Mouse (Mus musculus) forebrain, embryonic 14.5 days (tissue): ENCODE data around the gene Cfl2. TPM values are rescaled to one million over a fixed set of nuclear protein-coding genes. Genes with fewer than 3 reads are reported as not detected.
"Not testable (repeated sequence)": the region's sequence is repeated elsewhere in the genome, so short reads cannot be mapped to it uniquely, and the experiment has no call there.

Experiments used
- ATAC-seq: fragments of 200-750 bp; cut with Nextera tagmentation; 2 replicates; pipeline ENCODE4 v1.8.0; 2017; ENCODE audit warnings: mild to moderate bottlenecking, moderate library complexity
- DNase-seq: peaks from one replicate; pipeline ENCODE4 v3.0.0-alpha.2; 2015; ENCODE audit warnings: low spot score
- H3K27ac ChIP-seq: fragments of 300-500 bp; sonication (generic); 2 replicates; pipeline ENCODE4 v1.5.1; 2014; ENCODE audit warnings: low read depth, mild to moderate bottlenecking, control low read depth, low read length, moderate library complexity
- H3K27me3 ChIP-seq: fragments of 300-500 bp; sonication (generic); replicated peaks from 2 replicates; pipeline ENCODE4 v1.6.1; 2014; ENCODE audit warnings: low read length, control low read depth, mixed read lengths; ENCODE audit not compliant: control insufficient read depth, insufficient read depth
- H3K36me3 ChIP-seq: fragments of 300-500 bp; sonication (generic); 2 replicates; pipeline ENCODE4 v1.6.1; 2014; ENCODE audit warnings: low read length, control low read depth; ENCODE audit not compliant: control insufficient read depth, insufficient read depth
- H3K4me1 ChIP-seq: fragments of 300-500 bp; sonication (generic); 2 replicates; pipeline ENCODE4 v1.6.1; 2014; ENCODE audit warnings: antibody characterized with exemption, low read length, control low read depth; ENCODE audit not compliant: control insufficient read depth, insufficient read depth
- H3K4me2 ChIP-seq: fragments of 300-500 bp; sonication (generic); 2 replicates; pipeline ENCODE4 v1.6.1; 2014; ENCODE audit warnings: mild to moderate bottlenecking, control low read depth, low read length
- H3K4me3 ChIP-seq: fragments of 300-500 bp; sonication (generic); 2 replicates; pipeline ENCODE4 v1.5.1; 2014; ENCODE audit warnings: low read depth, low read length, control low read depth
- H3K9ac ChIP-seq: fragments of 300-500 bp; sonication (generic); 2 replicates; pipeline ENCODE4 v1.6.1; 2014; ENCODE audit warnings: mild to moderate bottlenecking, low read length, control low read depth, moderate library complexity
- H3K9me3 ChIP-seq: fragments of 300-500 bp; sonication (generic); replicated peaks from 2 replicates; pipeline ENCODE4 v1.6.1; 2016; ENCODE audit warnings: low read length, control low read depth, mixed read lengths; ENCODE audit not compliant: control insufficient read depth
- WGBS: fragments of 180-500 bp; shearing (Covaris S2); extraction: QIAGEN DNeasy Blood & Tissue Kit; methylation state at CpG from one replicate; pipeline ENCODE4 v1.1.7; 2014; 5-methylcytosine and 5-hydroxymethylcytosine counted together
- polyA plus RNA-seq: library from polyadenylated mRNA; unstranded; fragments of >200 nt; fragmentation: Nextera tagmentation; extraction: Ambion mirVana; gene quantifications from 2 replicates; pipeline ENCODE4 v1.2.1, GENCODE M21; 2014

Cfl2 gene
- 375 and 380 TPM in 2 replicates for polyA plus RNA-seq

DNA sequence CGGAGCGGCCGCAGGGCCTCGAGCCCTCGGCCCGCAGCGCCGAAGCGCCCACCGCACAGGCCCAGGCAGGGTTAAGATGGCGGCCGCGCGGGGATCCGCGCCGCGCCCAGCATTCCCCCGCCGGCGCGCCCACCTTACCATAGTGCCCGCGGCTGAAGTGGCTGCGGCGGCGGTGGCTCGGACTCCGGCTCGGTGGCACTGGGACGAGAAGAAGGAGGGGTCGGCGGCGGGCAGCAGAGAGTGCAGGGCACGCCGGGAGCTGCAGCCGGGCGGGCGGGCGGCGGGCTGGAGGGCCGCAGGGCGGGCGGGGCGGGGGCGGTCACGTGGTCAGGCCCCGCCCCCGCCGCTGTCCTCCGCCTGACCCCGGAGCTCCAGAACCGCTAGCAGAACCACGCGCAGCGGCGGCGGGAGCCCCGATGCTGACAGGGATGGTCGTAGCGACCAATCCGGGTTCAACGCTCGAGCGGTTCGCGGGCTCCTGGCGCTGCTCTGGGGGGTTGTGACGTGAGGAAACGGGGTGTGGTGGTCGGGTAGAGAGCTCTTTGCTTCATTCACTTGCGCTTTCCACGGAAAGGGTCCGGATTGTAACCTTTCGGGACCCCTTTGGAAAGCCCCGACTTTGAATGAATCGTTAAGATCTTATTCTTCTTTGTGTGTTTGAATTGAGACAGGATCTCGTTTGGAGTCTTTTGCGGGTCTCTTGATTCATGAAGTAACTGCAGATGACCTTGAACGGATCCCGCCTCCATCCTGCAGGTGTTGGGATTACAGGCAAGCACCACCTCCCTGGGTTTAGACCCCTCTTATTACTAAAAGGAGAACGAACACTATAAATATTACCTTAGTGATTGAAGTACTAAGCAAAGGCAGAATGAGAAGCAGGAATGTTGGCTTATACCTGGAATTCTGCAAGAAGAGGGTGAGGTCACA lies at the start of gene Cfl2:
Gene Cfl2 (minus strand): TSS at position 272 of the 930 bp plus-strand sequence.
- Histone ChIP-seq H3K27me3 (no peaks in the 10 kb centered on the region), H3K27ac (peak within 1 kb of the TSS; percentile 99), H3K9me3 (no peaks in the 10 kb centered on the region), H3K36me3 (peaks cover 12% of the 10 kb centered on the region), H3K4me1 (peaks cover 12% of the 10 kb centered on the region), H3K9ac (peak within 1 kb of the TSS; percentile 83), H3K4me3 (peak within 1 kb of the TSS; percentile 64), H3K4me2 (peak within 1 kb of the TSS; percentile 72)
- ATAC-seq (peak; percentile 93), DNase-seq (peak; percentile 85)
- WGBS, result under 1% methylated on average over 66 of the region's 82 CpGs

DNA sequence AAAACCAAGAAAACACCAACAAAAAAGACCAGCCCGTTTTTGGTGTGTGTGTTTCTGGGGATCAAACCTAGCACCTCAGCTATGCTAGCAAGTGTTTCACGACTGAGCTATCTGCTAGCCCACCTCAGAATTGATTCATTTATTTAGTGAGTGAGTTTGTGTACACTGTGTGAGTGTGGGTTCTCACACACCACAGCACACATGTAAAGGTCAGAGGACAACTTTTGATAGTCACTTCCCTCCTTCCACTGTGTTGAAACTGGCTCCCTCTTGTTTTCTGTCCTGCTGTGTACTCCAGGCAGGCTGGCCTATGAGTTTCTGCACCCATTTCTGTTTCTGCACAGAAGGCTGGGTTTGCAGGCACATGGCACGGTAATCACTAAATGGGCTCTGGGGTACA lies 47.7 kb upstream of the Cfl2 start:
- Histone ChIP-seq H3K4me2 (no peak overlapping the region), H3K9me3 (no peaks in the 10 kb centered on the region), H3K9ac (no peak overlapping the region), H3K36me3 (peaks cover 56% of the 10 kb centered on the region), H3K4me1 (no peaks in the 10 kb centered on the region), H3K27ac (no peak overlapping the region), H3K27me3 (no peaks in the 10 kb centered on the region), H3K4me3 (no peak overlapping the region)
- 88% methylated on average over 3 of the region's 3 CpGs for WGBS
- no peak for DNase-seq
- ATAC-seq, result no peak

DNA sequence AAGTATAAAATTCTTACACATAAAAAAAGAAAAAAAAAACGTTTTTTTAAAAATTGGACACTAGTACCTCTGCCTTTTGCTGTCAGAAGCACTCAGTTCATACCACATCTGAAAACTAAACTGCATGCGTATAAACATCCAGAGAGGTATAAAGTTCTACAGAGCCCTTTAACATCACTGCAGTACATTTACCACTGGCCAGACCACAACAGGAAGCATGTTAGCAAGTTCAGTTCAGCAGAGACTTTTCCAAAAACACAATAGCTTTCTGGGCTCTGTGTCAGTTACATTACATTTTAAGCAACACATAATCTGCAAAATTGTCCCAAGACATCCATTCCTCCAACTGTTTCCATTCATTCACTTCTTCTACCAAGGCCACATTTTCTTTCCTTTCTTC lies 29.9 kb upstream of the Cfl2 start:
- 33% methylated on average over 1 of the region's 2 CpGs for WGBS
- not testable (repeated sequence) for H3K9ac ChIP-seq, ATAC-seq, H3K4me3 ChIP-seq, H3K27ac ChIP-seq, H3K4me1 ChIP-seq, DNase-seq, H3K9me3 ChIP-seq, H3K4me2 ChIP-seq, H3K27me3 ChIP-seq
- peaks cover 19% of the 10 kb centered on the region; the same call in 1 of the 2 replicates for H3K36me3 ChIP-seq

DNA sequence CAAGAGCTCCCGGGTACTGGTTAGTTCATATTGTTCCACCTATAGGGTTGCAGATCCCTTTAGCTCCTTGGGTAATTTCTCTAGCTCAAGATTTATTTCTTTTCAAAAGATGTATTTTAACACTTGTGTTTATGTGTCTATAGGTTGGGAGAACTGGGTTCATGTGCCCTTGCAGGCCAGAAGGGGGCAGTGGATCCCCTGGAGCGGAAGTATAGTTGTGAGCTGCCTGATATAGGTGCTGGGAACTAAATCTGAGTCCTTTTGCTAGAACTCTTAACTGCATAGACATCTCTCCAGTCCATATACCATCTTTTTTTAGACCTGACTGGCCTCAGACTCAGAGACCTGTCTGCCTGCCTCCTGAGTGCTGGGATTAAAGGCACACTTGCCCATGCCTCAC lies 27.7 kb upstream of the Cfl2 start:
- Histone ChIP-seq H3K4me3 (no peak overlapping the region), H3K4me2 (no peak overlapping the region), H3K9me3 (no peaks in the 10 kb centered on the region), H3K9ac (no peak overlapping the region), H3K27ac (no peak overlapping the region), H3K27me3 (no peaks in the 10 kb centered on the region), H3K4me1 (no peaks in the 10 kb centered on the region), H3K36me3 (0 out of 2 replicates have a peak, but pooled peaks cover 3% of the 10 kb centered on the region)
- ATAC-seq, result no peak
- DNase-seq, result no peak
- WGBS, result 100% methylated on average over 2 of the region's 2 CpGs

DNA sequence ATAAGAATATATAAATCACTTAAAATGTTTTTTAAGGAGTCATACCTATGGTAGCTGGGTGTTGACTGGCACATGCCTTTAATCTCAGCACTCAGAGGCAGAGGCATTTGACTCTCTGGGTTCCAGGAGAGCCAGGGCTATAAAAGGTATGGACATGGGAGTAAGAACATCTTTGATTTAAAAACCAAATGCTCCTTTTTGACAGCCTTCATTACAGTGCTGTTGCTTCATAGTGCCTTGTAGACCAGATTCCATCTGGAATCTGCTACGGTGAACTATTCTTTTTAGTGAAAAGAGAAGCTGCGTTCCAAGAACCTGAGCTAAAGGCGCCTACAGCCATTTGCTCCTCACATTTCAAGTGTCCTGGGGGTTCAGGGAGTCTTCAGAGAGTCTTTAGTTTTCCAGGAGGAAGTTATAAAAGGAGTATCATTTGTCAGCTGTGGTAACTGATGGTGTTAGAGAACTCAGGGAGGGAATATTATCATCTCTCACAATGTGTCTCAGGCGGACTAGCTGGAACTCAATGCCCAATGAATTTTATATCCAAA lies 25.0 kb upstream of the Cfl2 start:
- Histone ChIP-seq H3K4me3 (no peak overlapping the region), H3K9me3 (no peaks in the 10 kb centered on the region), H3K27me3 (no peaks in the 10 kb centered on the region), H3K27ac (no peak overlapping the region), H3K36me3 (0 out of 2 replicates have a peak, but pooled peaks cover 3% of the 10 kb centered on the region), H3K4me2 (no peak overlapping the region), H3K4me1 (no peaks in the 10 kb centered on the region), H3K9ac (no peak overlapping the region)
- no peak for ATAC-seq
- no peak for DNase-seq
- 88% methylated on average over 4 of the region's 4 CpGs for WGBS

DNA sequence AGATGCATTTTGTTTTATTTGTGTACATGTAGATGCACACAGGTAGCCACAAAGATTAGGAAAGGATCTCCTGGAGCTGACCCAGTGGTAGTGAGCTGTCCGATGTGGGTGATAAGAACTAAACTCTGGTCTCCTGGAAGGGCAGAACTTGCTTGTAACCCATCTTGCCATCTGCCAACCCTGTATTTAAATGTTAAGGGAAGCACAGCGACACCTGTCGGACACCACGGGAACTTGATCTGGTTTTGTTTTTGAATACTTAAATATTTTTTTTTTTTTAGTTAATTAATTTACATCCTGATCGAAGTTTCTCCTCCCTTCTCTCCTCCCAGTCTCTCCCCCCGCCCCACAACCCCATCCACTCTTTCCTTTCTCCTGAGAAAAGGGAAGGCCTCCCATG lies 17.0 kb upstream of the Cfl2 start:
- WGBS, result 12% methylated on average over 6 of the region's 6 CpGs
- H3K9me3 ChIP-seq, result no peaks in the 10 kb centered on the region
- H3K27me3 ChIP-seq, result no peaks in the 10 kb centered on the region
- H3K36me3 ChIP-seq, result no peaks in the 10 kb centered on the region
- no peak overlapping the region for H3K27ac ChIP-seq
- H3K4me1 ChIP-seq, result no peaks in the 10 kb centered on the region
- no peak for ATAC-seq
- DNase-seq, result peak; percentile 87
- H3K4me2 ChIP-seq, result no peak overlapping the region
- no peak overlapping the region for H3K9ac ChIP-seq
- no peak overlapping the region for H3K4me3 ChIP-seq

DNA sequence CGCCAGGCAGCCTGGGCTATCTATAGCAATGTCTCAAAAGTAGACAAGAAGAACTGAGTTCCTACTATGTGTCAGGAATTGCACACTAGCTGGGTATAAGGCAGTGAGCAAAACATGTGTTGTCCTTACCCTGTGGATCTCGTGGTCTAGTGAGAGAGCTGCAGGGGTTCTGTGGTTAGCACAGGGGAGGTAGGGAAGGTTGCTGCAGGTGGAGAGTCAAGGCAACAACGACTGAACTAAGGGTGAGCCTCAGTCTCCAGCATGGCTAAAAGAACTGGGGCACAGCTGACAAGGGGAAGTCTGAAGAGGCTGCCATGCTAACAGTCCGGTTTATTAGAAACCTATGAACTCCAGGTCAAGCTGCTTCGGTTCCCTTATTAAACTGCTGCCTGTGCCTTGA lies 16.5 kb upstream of the Cfl2 start:
- H3K9me3 ChIP-seq, result no peaks in the 10 kb centered on the region
- no peak overlapping the region for H3K4me3 ChIP-seq
- no peak overlapping the region for H3K27ac ChIP-seq
- no peak for ATAC-seq
- H3K27me3 ChIP-seq, result no peaks in the 10 kb centered on the region
- 80% methylated on average over 5 of the region's 5 CpGs for WGBS
- H3K36me3 ChIP-seq, result no peaks in the 10 kb centered on the region
- H3K4me2 ChIP-seq, result no peak overlapping the region
- no peak overlapping the region for H3K9ac ChIP-seq
- no peak for DNase-seq
- H3K4me1 ChIP-seq, result no peaks in the 10 kb centered on the region

DNA sequence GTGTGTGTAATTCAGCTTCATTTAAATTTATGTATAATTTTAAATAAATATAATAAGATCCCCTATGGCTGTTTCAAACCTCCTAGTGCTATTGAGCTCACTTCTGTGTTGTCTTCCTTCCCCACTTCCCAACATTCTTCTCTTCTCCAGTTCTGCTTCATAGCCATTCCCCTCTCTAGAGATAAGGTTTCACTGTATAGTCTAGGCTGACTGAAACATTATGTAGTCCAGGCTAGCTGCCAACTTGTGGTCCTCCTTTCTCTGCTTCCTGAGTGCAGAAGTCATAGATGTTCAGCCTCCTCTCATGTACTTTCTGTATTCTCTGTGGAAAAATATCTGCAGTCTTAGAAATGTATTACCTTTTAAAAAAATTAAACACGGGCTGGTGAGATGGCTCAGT lies 15.2 kb upstream of the Cfl2 start:
- DNase-seq, result no peak
- H3K4me1 ChIP-seq, result no peaks in the 10 kb centered on the region
- no peak overlapping the region for H3K9ac ChIP-seq
- H3K27me3 ChIP-seq, result no peaks in the 10 kb centered on the region
- H3K27ac ChIP-seq, result no peak overlapping the region
- no peaks in the 10 kb centered on the region for H3K9me3 ChIP-seq
- no peak for ATAC-seq
- H3K4me3 ChIP-seq, result no peak overlapping the region
- WGBS, result 94% methylated on average over 1 of the region's 1 CpGs
- no peaks in the 10 kb centered on the region for H3K36me3 ChIP-seq
- no peak overlapping the region for H3K4me2 ChIP-seq

DNA sequence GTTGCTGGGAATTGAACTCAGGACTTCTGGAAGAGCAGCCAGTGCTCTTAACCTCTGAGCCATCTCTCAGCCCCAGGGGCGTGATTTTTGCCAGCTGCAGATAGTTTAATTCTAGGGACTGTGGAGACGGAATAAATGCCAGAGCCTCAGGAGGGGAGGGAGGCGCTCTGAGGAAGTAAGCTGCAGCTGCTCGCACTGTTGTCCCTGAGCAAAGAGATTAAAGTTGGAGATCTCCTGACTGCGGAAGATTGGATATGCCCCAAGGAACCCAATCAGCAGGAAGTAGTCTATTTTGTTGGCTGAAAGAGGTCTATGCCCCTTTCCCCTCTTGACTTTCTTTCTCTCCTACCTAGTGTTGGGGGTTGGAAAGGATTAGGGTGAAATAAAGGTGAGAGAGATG lies 14.2 kb upstream of the Cfl2 start:
- Histone ChIP-seq H3K9me3 (no peaks in the 10 kb centered on the region), H3K36me3 (no peaks in the 10 kb centered on the region), H3K4me1 (no peaks in the 10 kb centered on the region), H3K4me2 (no peak overlapping the region), H3K4me3 (no peak overlapping the region), H3K27me3 (no peaks in the 10 kb centered on the region), H3K27ac (no peak overlapping the region), H3K9ac (no peak overlapping the region)
- ATAC-seq (no peak), DNase-seq (no peak)
- WGBS, result 41% methylated on average over 5 of the region's 5 CpGs
